Mouse (Mus musculus) neural tube, embryonic 15.5 days (tissue): ENCODE data around the gene Mafg. TPM values are rescaled to one million over a fixed set of nuclear protein-coding genes. Genes with fewer than 3 reads are reported as not detected.
A peak's percentile ranks its signal among the peaks of the same experiment; 100 is the strongest.

Source experiments
- ATAC-seq: fragments of 200-750 bp; cut with Nextera tagmentation; 2 replicates; pipeline ENCODE4 v1.8.0; 2017; ENCODE audit warnings: mild to moderate bottlenecking, moderate TSS enrichment, moderate library complexity; ENCODE audit not compliant: low FRiP score
- H3K27ac ChIP-seq: fragments of 300-500 bp; sonication (generic); replicated peaks from 2 replicates; pipeline ENCODE4 v1.5.1; 2015; ENCODE audit warnings: mild to moderate bottlenecking, inconsistent platforms
- H3K27me3 ChIP-seq: fragments of 300-500 bp; sonication (generic); replicated peaks from 2 replicates; pipeline ENCODE4 v1.6.1; 2015; ENCODE audit warnings: inconsistent platforms
- H3K36me3 ChIP-seq: fragments of 300-500 bp; sonication (generic); 2 replicates; pipeline ENCODE4 v1.6.1; 2015; ENCODE audit warnings: inconsistent platforms
- H3K4me1 ChIP-seq: fragments of 300-500 bp; sonication (generic); 2 replicates; pipeline ENCODE4 v1.6.1; 2015; ENCODE audit warnings: inconsistent platforms
- H3K4me2 ChIP-seq: fragments of 300-500 bp; sonication (generic); 2 replicates; pipeline ENCODE4 v1.6.1; 2015; ENCODE audit warnings: inconsistent platforms, mild to moderate bottlenecking, moderate library complexity
- H3K4me3 ChIP-seq: fragments of 300-500 bp; sonication (generic); replicated peaks from 2 replicates; pipeline ENCODE4 v1.5.1; 2015; ENCODE audit warnings: mild to moderate bottlenecking, inconsistent platforms
- H3K9ac ChIP-seq: fragments of 300-500 bp; sonication (generic); replicated peaks from 2 replicates; pipeline ENCODE4 v1.6.1; 2015; ENCODE audit warnings: mild to moderate bottlenecking, inconsistent platforms
- H3K9me3 ChIP-seq: fragments of 300-500 bp; sonication (generic); replicated peaks from 2 replicates; pipeline ENCODE4 v1.6.1; 2016; ENCODE audit warnings: inconsistent platforms
- WGBS: fragments of 180-500 bp; shearing (Covaris S2); methylation state at CpG from one replicate; pipeline ENCODE4 v1.1.7; 2015; ENCODE audit warnings: mixed read lengths; 5-methylcytosine and 5-hydroxymethylcytosine counted together
- polyA plus RNA-seq: library from polyadenylated mRNA; unstranded; fragments of >200 nt; fragmentation: Nextera tagmentation; extraction: Ambion mirVana; gene quantifications from 2 replicates; pipeline ENCODE4 v1.2.1, GENCODE M21; 2015

Mafg gene
- polyA plus RNA-seq, 1 experiment from 2014 or later, result 41.0 TPM

DNA sequence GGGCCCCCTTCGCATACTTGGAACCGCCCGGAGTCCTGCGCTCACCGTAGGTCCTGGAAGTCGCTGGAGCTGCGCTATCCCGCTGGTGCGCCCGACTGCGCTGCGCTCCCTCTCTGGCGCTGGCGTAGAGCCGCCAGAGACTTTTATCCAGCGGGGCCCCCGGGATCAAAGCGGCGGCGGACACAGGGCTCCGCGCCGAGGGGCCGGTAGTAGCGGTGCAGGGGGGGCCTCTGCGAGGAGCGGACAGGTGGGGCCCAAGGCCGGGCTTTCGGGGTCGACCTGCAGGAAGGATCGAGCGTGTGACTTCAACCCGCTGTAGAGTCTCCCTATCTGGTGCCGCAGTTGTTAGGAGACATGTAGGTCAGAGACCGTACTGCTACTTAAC, 27.7 kb upstream of the Mafg start, which contains the start of gene Notum:
Gene Notum, minus strand, starts transcription at position 100 of the 385 bp plus-strand sequence.
- Histone ChIP-seq H3K4me1 (peaks cover 23% of the 10 kb centered on the region), H3K27me3 (peaks cover 77% of the 10 kb centered on the region), H3K9ac (0 out of 2 replicates have a peak within 1 kb of the TSS, but pooled peaks have one; percentile 15), H3K4me3 (peak within 1 kb of the TSS; percentile 38), H3K27ac (no peak within 1 kb of the TSS), H3K9me3 (no peaks in the 10 kb centered on the region), H3K4me2 (peak within 1 kb of the TSS; percentile 64), H3K36me3 (no peaks in the 10 kb centered on the region)
- no peak for ATAC-seq
- WGBS, result 1% methylated on average over 35 of the region's 35 CpGs

DNA sequence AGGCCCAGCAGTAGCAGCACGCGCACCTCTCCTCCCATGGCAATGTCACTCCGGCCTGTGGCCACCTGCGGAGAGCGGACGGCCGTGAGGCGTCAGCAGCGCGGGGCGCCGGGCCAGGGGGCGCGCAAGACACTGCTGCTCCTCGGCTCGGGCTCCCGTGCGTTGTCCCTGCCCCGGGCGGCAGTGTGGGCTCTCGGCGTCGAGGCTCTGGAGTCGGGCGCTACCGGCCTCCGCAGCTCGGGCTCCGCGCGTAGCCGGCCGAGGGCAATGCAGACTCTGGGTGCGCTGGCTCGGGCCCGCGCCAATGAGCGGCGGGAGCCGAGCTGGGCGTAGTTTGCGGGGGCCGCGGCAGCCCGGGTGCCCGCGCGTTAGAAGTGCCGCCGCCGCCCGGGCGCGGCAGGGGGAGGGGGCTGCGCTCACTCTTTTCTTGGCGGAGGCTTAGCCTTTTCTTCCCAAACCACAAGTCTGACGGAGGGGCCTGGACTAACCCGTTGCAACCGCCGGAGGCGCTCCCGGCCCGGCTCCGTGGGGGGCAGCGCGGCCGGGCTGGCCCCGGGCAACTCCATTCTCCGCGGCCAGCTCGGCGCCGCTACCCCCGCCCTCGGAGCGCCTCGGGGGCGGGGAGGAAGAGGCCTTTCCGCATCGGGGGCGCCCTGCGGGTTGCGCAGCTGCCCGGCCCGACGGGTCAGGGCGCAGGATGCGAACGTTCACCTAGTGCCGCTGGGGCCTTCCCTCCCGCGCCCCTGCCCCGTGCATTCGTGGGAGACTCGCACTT, 27.1 kb upstream of the Mafg start:
- H3K27me3 ChIP-seq, result peaks cover 77% of the 10 kb centered on the region
- H3K4me2 ChIP-seq, result peak overlapping the region; percentile 64
- peak; percentile 24; the same call in 1 of the 2 replicates for ATAC-seq
- no peaks in the 10 kb centered on the region for H3K36me3 ChIP-seq
- H3K4me3 ChIP-seq, result peak overlapping the region; percentile 38
- H3K9me3 ChIP-seq, result no peaks in the 10 kb centered on the region
- H3K9ac ChIP-seq, result 0 out of 2 replicates have a peak overlapping the region, but pooled peaks have one; percentile 15
- WGBS, result under 1% methylated on average over 66 of the region's 95 CpGs
- peaks cover 23% of the 10 kb centered on the region for H3K4me1 ChIP-seq
- no peak overlapping the region for H3K27ac ChIP-seq

DNA sequence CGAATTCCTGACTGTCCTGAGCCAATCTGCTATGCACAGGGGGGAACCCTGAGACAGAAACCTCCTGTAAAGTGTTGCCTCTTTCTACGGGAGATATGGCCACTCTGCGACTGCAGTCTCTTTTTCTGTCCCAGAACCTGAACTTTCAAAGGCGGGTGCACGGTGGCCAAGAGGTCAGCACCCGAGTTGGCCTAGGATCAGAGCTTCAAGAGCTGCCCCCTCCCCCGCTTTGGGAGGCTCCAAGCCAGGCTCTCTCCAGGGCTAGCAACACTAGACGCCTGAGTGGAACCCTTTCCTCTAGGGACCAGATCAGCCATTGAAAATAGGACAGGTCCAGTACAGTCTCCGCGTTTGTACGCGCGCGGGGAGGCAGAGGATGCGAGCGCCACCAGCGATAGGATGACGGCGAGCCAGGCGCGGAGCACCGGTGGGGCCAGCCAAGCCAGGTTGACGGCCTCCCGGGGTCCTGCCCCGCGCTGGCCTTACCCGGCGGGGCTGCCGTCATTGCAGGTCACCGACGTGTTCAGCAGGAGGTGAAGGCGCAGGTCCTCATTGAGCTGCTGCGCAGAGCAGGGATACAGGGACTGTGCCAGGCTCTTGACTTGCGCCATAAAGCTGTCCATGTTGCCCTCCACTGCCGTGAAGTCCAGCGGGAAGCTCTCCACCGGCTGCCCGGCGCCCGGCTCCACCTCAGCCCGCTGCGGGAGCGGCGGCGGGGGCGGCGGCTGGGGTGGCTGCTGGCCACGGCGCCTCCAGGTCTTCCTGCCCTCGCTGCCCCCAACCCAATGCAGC, 26.3 kb upstream of the Mafg start:
- Histone ChIP-seq H3K4me3 (peak overlapping the region; percentile 38), H3K4me1 (peaks cover 23% of the 10 kb centered on the region), H3K27ac (no peak overlapping the region), H3K9ac (0 out of 2 replicates have a peak overlapping the region, but pooled peaks have one; percentile 15), H3K9me3 (no peaks in the 10 kb centered on the region), H3K36me3 (no peaks in the 10 kb centered on the region), H3K4me2 (peak overlapping the region; percentile 64), H3K27me3 (peaks cover 77% of the 10 kb centered on the region)
- under 1% methylated on average over 48 of the region's 50 CpGs for WGBS
- ATAC-seq, result no peak

DNA sequence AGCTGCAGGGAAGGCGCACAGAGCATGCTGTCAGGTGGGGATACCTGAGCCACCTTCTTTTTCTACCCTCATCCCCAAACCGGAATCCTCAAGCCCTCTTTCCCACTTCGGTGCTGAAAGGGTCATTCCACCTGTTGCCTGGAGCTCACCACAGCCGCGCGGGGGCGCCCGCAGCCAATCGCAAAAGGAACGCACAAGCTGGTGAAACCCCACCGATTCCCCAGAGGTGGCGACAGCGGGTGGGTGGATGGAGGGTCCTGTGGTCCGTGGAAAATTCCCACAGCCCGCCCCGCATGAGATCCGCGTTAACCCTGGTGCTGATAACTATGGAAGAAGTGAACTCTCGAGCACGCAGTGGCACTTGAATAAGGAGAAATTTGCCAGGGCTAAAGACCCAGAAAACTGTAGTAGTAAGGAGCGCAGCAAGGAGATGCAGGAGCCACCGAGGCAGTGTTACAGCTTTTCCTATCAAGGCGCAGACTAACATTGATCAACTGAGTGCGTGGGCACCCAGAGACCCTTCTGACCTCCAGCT, 25.5 kb upstream of the Mafg start:
- Histone ChIP-seq H3K27me3 (peaks cover 77% of the 10 kb centered on the region), H3K9ac (no peak overlapping the region), H3K4me3 (peak overlapping the region; percentile 38; the same call in 1 of the 2 replicates), H3K27ac (no peak overlapping the region), H3K36me3 (no peaks in the 10 kb centered on the region), H3K9me3 (no peaks in the 10 kb centered on the region), H3K4me2 (peak overlapping the region; percentile 64), H3K4me1 (peaks cover 23% of the 10 kb centered on the region)
- 3% methylated on average over 24 of the region's 24 CpGs for WGBS
- ATAC-seq, result no peak

DNA sequence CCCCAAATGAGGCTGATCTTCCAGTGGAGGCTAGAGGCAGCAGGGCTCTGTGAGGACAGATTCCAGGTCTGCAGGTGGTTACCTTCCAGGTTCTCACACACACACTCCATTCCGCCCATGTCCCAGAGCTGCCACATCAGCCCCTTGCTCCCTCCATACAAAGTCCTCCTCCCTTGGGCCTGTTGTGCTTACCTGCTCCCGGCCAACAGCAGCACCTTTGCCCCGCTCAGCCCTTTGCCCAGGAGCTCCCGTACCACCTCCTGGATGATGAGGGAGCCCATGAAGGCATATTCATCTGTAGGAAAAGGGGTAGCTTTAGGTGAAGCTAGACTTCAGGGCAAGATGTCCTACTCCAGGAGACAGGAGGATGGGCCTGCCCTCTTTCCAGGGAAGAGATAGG, 23.9 kb upstream of the Mafg start:
- WGBS, result 91% methylated on average over 4 of the region's 4 CpGs
- Histone ChIP-seq H3K9me3 (no peaks in the 10 kb centered on the region), H3K36me3 (no peaks in the 10 kb centered on the region), H3K9ac (no peak overlapping the region), H3K4me3 (no peak overlapping the region), H3K27ac (no peak overlapping the region), H3K4me1 (peaks cover 23% of the 10 kb centered on the region), H3K27me3 (peaks cover 62% of the 10 kb centered on the region), H3K4me2 (no peak overlapping the region)
- no peak for ATAC-seq

DNA sequence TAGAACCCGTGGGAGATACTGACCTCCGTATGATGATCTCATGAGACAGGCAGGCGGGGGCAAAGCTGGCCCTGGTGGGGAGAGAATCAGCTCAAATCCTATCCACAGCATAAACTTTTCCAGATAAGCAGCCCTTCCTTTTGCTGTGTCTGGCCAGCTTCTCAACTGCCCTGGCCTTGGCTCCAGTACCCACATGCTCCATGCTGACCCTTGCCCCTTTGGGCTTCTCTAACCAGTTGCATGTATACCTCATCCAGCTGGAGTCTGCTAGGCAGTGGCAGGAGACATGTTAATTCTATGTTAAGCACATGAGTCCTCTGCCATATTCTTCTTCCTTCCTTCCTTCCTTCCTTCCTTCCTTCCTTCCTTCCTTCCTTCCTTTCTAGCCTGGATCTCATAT, 21.3 kb upstream of the Mafg start:
- H3K27ac ChIP-seq, result no peak overlapping the region
- no peaks in the 10 kb centered on the region for H3K36me3 ChIP-seq
- no peaks in the 10 kb centered on the region for H3K9me3 ChIP-seq
- no peak overlapping the region for H3K4me2 ChIP-seq
- no peak overlapping the region for H3K9ac ChIP-seq
- H3K27me3 ChIP-seq, result peaks cover 36% of the 10 kb centered on the region
- WGBS, result 78% methylated on average over 3 of the region's 3 CpGs
- H3K4me1 ChIP-seq, result peaks cover 6% of the 10 kb centered on the region
- ATAC-seq, result no peak
- no peak overlapping the region for H3K4me3 ChIP-seq

DNA sequence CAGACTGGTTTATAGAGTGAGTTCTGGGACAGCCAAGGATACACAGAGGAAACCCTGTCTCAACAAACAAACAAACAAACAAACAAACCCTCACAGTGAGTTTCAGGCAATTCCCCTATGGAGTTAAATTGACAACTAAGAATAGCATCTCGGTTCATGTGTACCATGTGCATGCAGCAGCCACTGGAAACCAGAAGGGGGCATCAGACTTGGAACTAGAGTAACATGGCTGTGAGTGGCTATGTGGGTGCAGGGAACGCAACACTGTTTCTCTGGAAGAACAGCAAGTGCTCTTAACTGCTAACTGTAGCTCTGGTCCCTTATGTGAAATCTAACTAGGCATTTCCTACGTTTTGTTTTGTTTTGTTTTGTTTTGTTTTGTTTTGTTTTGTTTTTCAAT, 18.5 kb upstream of the Mafg start:
- no peaks in the 10 kb centered on the region for H3K36me3 ChIP-seq
- H3K4me3 ChIP-seq, result no peak overlapping the region
- H3K4me2 ChIP-seq, result no peak overlapping the region
- H3K9ac ChIP-seq, result no peak overlapping the region
- H3K27ac ChIP-seq, result no peak overlapping the region
- peaks cover 7% of the 10 kb centered on the region; the same call in 1 of the 2 replicates for H3K27me3 ChIP-seq
- peaks cover 8% of the 10 kb centered on the region for H3K4me1 ChIP-seq
- H3K9me3 ChIP-seq, result no peaks in the 10 kb centered on the region
- 77% methylated on average over 3 of the region's 3 CpGs for WGBS
- ATAC-seq, result no peak

DNA sequence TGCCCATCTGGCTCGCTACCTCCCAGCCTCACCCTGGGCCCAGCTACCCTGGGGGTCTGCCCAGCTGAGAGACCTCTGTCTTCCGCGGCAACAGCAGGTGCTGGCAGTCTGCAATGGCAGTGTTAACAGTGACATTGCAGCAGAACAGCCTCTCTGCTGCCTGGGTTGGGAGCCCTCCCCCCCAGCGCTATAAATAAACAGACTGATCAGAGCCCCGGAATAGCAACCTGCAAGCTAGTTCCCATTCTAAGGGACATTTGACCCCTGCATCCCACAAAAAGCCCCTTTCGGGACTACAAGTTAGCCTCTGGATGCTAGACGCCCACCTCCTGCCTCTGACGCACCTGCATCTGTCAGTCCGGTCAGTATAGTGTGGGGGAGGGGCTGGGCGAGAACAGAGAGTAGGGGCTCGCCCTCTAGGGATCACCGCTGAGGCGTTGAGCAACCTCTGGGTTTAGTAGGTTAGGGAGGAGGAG, 14.6 kb upstream of the Mafg start, which contains the start of gene Myadml2:
Gene Myadml2, minus strand, starts transcription at position 158 of the 476 bp plus-strand sequence.
- H3K4me1 ChIP-seq, result peaks cover 15% of the 10 kb centered on the region

DNA sequence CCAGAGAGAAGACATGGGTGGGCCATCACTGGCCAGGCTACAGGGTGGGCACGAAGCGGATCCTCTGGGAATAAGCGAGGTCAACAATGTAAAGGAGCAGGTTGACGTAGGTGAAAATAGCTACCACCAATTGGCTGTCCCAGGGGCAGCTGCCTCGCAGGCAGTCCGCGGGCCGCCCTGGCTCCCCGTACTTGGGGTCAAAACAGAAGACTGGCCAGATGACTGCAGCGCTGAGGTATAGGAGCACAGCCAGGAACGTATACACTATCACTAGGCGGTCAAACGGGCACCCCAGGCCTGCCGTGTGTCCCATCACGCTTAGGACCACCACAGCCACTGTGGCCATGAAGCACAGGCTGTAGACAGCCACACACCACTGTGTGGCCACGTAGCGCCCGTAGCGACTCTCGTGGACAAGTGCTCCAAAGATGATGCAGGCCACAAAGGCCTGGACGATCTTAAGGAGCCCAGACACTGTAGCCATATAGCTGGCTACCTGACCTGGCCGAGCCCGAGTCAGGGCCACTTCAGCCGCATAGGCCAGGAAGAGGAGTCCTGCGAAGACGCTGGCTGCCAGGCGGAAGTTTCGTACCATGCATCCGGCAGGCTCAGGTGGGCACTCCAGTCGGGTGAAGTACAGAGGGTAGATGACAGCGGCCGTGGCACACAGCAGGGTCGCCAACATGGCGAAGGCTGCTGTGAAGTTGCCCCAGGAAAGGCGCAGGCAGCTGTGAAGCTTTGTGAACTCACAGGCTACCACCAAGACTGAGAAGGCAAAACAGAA, 13.8 kb upstream of the Mafg start:
- no peak overlapping the region for H3K4me3 ChIP-seq
- H3K27me3 ChIP-seq, result no peaks in the 10 kb centered on the region
- WGBS, result 84% methylated on average over 35 of the region's 35 CpGs
- no peaks in the 10 kb centered on the region for H3K36me3 ChIP-seq
- peak overlapping the region; percentile 59 for H3K4me2 ChIP-seq
- H3K27ac ChIP-seq, result no peak overlapping the region
- H3K4me1 ChIP-seq, result peaks cover 23% of the 10 kb centered on the region
- ATAC-seq, result no peak
- no peak overlapping the region for H3K9ac ChIP-seq
- no peaks in the 10 kb centered on the region for H3K9me3 ChIP-seq

More for the DNA sequence above, 14.6 kb upstream of the Mafg start, which contains the start of gene Myadml2:
- Histone ChIP-seq H3K27me3 (no peaks in the 10 kb centered on the region), H3K9ac (peak within 1 kb of the TSS; percentile 32; the same call in 1 of the 2 replicates), H3K4me2 (peak within 1 kb of the TSS; percentile 59), H3K27ac (0 out of 2 replicates have a peak within 1 kb of the TSS, but pooled peaks have one; percentile 33), H3K36me3 (no peaks in the 10 kb centered on the region), H3K4me3 (peak within 1 kb of the TSS; percentile 29), H3K9me3 (no peaks in the 10 kb centered on the region)
- ATAC-seq, result no peak
- WGBS, result 4% methylated on average over 13 of the region's 13 CpGs

DNA sequence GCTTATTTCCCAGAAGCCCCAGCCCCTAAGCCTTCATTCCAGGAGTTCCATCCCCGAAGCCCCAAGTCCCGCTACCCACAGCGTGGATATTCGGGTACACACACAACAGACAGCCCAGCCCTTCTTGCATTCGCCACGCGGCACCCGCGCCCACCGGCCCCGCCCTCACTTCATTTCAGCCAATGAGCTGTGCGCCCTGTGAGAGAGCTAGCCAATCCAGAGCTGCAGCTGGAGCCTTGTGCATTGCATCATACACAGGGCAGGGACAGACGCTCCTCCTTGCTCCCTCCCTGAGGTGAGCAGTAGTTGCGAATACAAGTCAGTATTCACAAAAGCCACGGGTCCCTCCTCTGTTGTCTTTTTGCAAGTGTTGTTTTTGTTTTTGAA, 10.2 kb upstream of the Mafg start, which contains the start of gene Pycr1:
Gene Pycr1, minus strand, starts transcription at position 169 of the 387 bp plus-strand sequence.
- Histone ChIP-seq H3K27ac (peak within 1 kb of the TSS; percentile 60), H3K27me3 (no peaks in the 10 kb centered on the region), H3K4me1 (peaks cover 23% of the 10 kb centered on the region), H3K9me3 (no peaks in the 10 kb centered on the region), H3K36me3 (no peaks in the 10 kb centered on the region), H3K9ac (peak within 1 kb of the TSS; percentile 76), H3K4me3 (peak within 1 kb of the TSS; percentile 51), H3K4me2 (peak within 1 kb of the TSS; percentile 95)
- under 1% methylated on average over 15 of the region's 15 CpGs for WGBS
- peak; percentile 99 for ATAC-seq
